Mouse (Mus musculus) stomach, embryonic 14.5 days (tissue): Measurements from ENCODE around the gene Mmp7. TPM values are rescaled to one million over a fixed set of nuclear protein-coding genes. Genes with fewer than 3 reads are reported as not detected.
A peak's percentile ranks its signal among the peaks of the same experiment; 100 is the strongest.

Source experiments
- ATAC-seq: fragments of 200-750 bp; cut with Nextera tagmentation; 2 replicates; pipeline ENCODE4 v1.8.0; 2017; ENCODE audit warnings: low read depth, moderate TSS enrichment; ENCODE audit not compliant: insufficient number of reproducible peaks, insufficient read depth, low FRiP score
- H3K27ac ChIP-seq: fragments of 300-500 bp; sonication (generic); 2 replicates; pipeline ENCODE4 v1.5.1; 2014; ENCODE audit warnings: mild to moderate bottlenecking, low read length, moderate library complexity, mixed read lengths
- H3K27me3 ChIP-seq: fragments of 300-500 bp; sonication (generic); 2 replicates; pipeline ENCODE4 v1.6.1; 2014; ENCODE audit warnings: low read length, control low read depth, mixed read lengths; ENCODE audit not compliant: control insufficient read depth, insufficient read depth
- H3K36me3 ChIP-seq: fragments of 300-500 bp; sonication (generic); 2 replicates; pipeline ENCODE4 v1.6.1; 2014; ENCODE audit warnings: mild to moderate bottlenecking, control low read depth, low read length, moderate library complexity, mixed read lengths; ENCODE audit not compliant: control insufficient read depth, insufficient read depth
- H3K4me1 ChIP-seq: fragments of 300-500 bp; sonication (generic); 2 replicates; pipeline ENCODE4 v1.6.1; 2014; ENCODE audit warnings: low read length, control low read depth, mixed read lengths; ENCODE audit not compliant: control insufficient read depth, insufficient read depth
- H3K4me2 ChIP-seq: fragments of 300-500 bp; sonication (generic); replicated peaks from 2 replicates; pipeline ENCODE4 v1.6.1; 2014; ENCODE audit warnings: low read depth, low read length, control low read depth
- H3K4me3 ChIP-seq: fragments of 300-500 bp; sonication (generic); 2 replicates; pipeline ENCODE4 v1.5.1; 2014; ENCODE audit warnings: low read depth, low read length, control low read depth
- H3K9ac ChIP-seq: fragments of 300-500 bp; sonication (generic); replicated peaks from 2 replicates; pipeline ENCODE4 v1.6.1; 2014; ENCODE audit warnings: low read depth, mild to moderate bottlenecking, control low read depth, low read length, moderate library complexity, mixed read lengths
- H3K9me3 ChIP-seq: fragments of 300-500 bp; sonication (generic); 2 replicates; pipeline ENCODE4 v1.6.1; 2016; ENCODE audit warnings: low read depth, low read length, control low read depth; ENCODE audit not compliant: control insufficient read depth
- WGBS: fragments of 180-500 bp; shearing (Covaris S2); extraction: QIAGEN DNeasy Blood & Tissue Kit; methylation state at CpG from one replicate; pipeline ENCODE4 v1.1.7; 2014; 5-methylcytosine and 5-hydroxymethylcytosine counted together
- polyA plus RNA-seq: library from polyadenylated mRNA; unstranded; fragments of >200 nt; fragmentation: Nextera tagmentation; extraction: Ambion mirVana; gene quantifications from 2 replicates; pipeline ENCODE4 v1.2.1, GENCODE M21; 2014

The Mmp7 gene
- polyA plus RNA-seq, 1 experiment from 2014 or later = 0.46 TPM

- no peak overlapping the region for H3K4me2 ChIP-seq
- H3K9ac ChIP-seq = no peak overlapping the region
- H3K36me3 ChIP-seq = no peaks in the 10 kb centered on the region
- H3K9me3 ChIP-seq = no peaks in the 10 kb centered on the region
- no peaks in the 10 kb centered on the region for H3K27me3 ChIP-seq
- H3K4me3 ChIP-seq = no peak overlapping the region
- H3K4me1 ChIP-seq = no peaks in the 10 kb centered on the region
- WGBS = 36% methylated on average over 4 of the region's 4 CpGs
- no peak overlapping the region for H3K27ac ChIP-seq
- no peak for ATAC-seq
These were observed 22.4 kb downstream of the Mmp7 start for GRCm38 (mm10) chr9:7714062-7714907.

- Histone ChIP-seq H3K4me1 (no peaks in the 10 kb centered on the region), H3K4me3 (no peak overlapping the region), H3K27ac (no peak overlapping the region), H3K36me3 (no peaks in the 10 kb centered on the region), H3K4me2 (no peak overlapping the region), H3K9me3 (no peaks in the 10 kb centered on the region), H3K9ac (no peak overlapping the region), H3K27me3 (no peaks in the 10 kb centered on the region)
- no peak for ATAC-seq
- 70% methylated on average over 2 of the region's 2 CpGs for WGBS
These were observed 23.0 kb downstream of the Mmp7 start for GRCm38 (mm10) chr9:7714908-7715175.

GRCm38 (mm10) chr9:7721543-7721942, 29.7 kb downstream of the Mmp7 start:
- WGBS = 74% methylated on average over 1 of the region's 1 CpGs
- Histone ChIP-seq H3K9me3 (no peaks in the 10 kb centered on the region), H3K9ac (no peak overlapping the region), H3K36me3 (no peaks in the 10 kb centered on the region), H3K27ac (no peak overlapping the region), H3K4me3 (no peak overlapping the region), H3K27me3 (no peaks in the 10 kb centered on the region), H3K4me2 (no peak overlapping the region), H3K4me1 (no peaks in the 10 kb centered on the region)
- ATAC-seq = peak; percentile 61; the same call in 1 of the 2 replicates

- WGBS = 71% methylated on average over 4 of the region's 4 CpGs
- Histone ChIP-seq H3K4me3 (no peak overlapping the region), H3K27ac (no peak overlapping the region), H3K9ac (no peak overlapping the region), H3K9me3 (no peaks in the 10 kb centered on the region), H3K4me2 (no peak overlapping the region), H3K27me3 (no peaks in the 10 kb centered on the region), H3K4me1 (no peaks in the 10 kb centered on the region), H3K36me3 (no peaks in the 10 kb centered on the region)
- no peak for ATAC-seq
These were observed 37.1 kb downstream of the Mmp7 start for GRCm38 (mm10) chr9:7728997-7729396.

- no peak overlapping the region for H3K4me2 ChIP-seq
- WGBS = 57% methylated on average over 1 of the region's 1 CpGs
- no peak overlapping the region for H3K9ac ChIP-seq
- H3K36me3 ChIP-seq = no peaks in the 10 kb centered on the region
- H3K27ac ChIP-seq = no peak overlapping the region
- no peaks in the 10 kb centered on the region for H3K9me3 ChIP-seq
- ATAC-seq = no peak
- H3K27me3 ChIP-seq = no peaks in the 10 kb centered on the region
- H3K4me1 ChIP-seq = no peaks in the 10 kb centered on the region
- no peak overlapping the region for H3K4me3 ChIP-seq
These were observed 50.8 kb downstream of the Mmp7 start for GRCm38 (mm10) chr9:7742696-7743095.

GRCm38 (mm10) chr9:7744156-7744555, 52.3 kb downstream of the Mmp7 start:
- ATAC-seq = no peak
- Histone ChIP-seq H3K36me3 (no peaks in the 10 kb centered on the region), H3K27ac (no peak overlapping the region), H3K9ac (no peak overlapping the region), H3K4me1 (no peaks in the 10 kb centered on the region), H3K4me2 (no peak overlapping the region), H3K27me3 (no peaks in the 10 kb centered on the region), H3K9me3 (no peaks in the 10 kb centered on the region), H3K4me3 (no peak overlapping the region)
- WGBS = 59% methylated on average over 1 of the region's 1 CpGs

- no peak for ATAC-seq
- H3K9me3 ChIP-seq = no peaks in the 10 kb centered on the region
- H3K27me3 ChIP-seq = no peaks in the 10 kb centered on the region
- H3K9ac ChIP-seq = no peak overlapping the region
- WGBS = 79% methylated on average over 3 of the region's 3 CpGs
- H3K4me1 ChIP-seq = no peaks in the 10 kb centered on the region
- no peaks in the 10 kb centered on the region for H3K36me3 ChIP-seq
- no peak overlapping the region for H3K4me2 ChIP-seq
- H3K4me3 ChIP-seq = no peak overlapping the region
- no peak overlapping the region for H3K27ac ChIP-seq
These were observed 57.0 kb downstream of the Mmp7 start for GRCm38 (mm10) chr9:7748881-7749280.
